ENCODE assay signal across 8 mouse cellular contexts in genomic region chr6:149141393-149142173, GRCm38 (mm10). TPM values are rescaled to one million over a fixed set of nuclear protein-coding genes. Genes with fewer than 3 reads are reported as not detected.
A peak's percentile ranks its signal among the peaks of the same experiment; 100 is the strongest.
DNase-seq lines count a peak whose midpoint lies in the region; ATAC-seq and TF ChIP-seq lines count a peak whose summit lies in the region.

No protein-coding gene starts in this region.

- 8% methylated on average over 36 of the region's 36 CpGs for WGBS in embryonic facial prominence, embryonic 10.5 days
- 4% methylated on average over 36 of the region's 36 CpGs for WGBS in intestine, postnatal 0 days
- WGBS in midbrain, embryonic 11.5 days = 7% methylated on average over 36 of the region's 36 CpGs

- H3K4me1 ChIP-seq in embryonic facial prominence, embryonic 10.5 days = peaks cover 9% of the 10 kb centered on the region; the same call in 1 of the 2 replicates
- H3K4me1 ChIP-seq in intestine, postnatal 0 days (replicated peaks; ENCODE audit: control insufficient read depth, insufficient read depth, low read length) = no peaks in the 10 kb centered on the region
- H3K4me1 ChIP-seq in midbrain, embryonic 11.5 days (ENCODE audit: control insufficient read depth, insufficient read depth, low read length) = 0 out of 2 replicates have a peak, but pooled peaks cover 2% of the 10 kb centered on the region

- peak; percentile 93 for ATAC-seq in granulocyte monocyte progenitor cell, adult 5-6 weeks (replicated peaks; ENCODE audit: poor library complexity, severe bottlenecking)
- peak; percentile 83 for ATAC-seq in intestine, postnatal 0 days
- peak; percentile 95 for ATAC-seq in midbrain, embryonic 11.5 days (ENCODE audit: low FRiP score)

- peak; percentile 93 for DNase-seq in adrenal gland, postnatal 14 days
- peak; percentile 92 for DNase-seq in embryonic facial prominence, embryonic 10.5 days (ENCODE audit: low spot score)
- peak; percentile 69 for DNase-seq in left cerebral cortex, postnatal 4 days
- peak; percentile 97 for DNase-seq in midbrain, embryonic 11.5 days (ENCODE audit: low spot score, missing footprints)
- DNase-seq in right cerebral cortex, postnatal 4 days = peak; percentile 74
- DNase-seq in yolk sac, embryonic 10.5 days (ENCODE audit: low spot score) = peak; percentile 89

- H3K27ac ChIP-seq in embryonic facial prominence, embryonic 10.5 days (replicated peaks) = peak overlapping the region; percentile 90
- H3K27ac ChIP-seq in intestine, postnatal 0 days (ENCODE audit: low read depth, low read length) = peak overlapping the region; percentile 22
- H3K27ac ChIP-seq in midbrain, embryonic 11.5 days (ENCODE audit: low read depth, low read length) = no peak overlapping the region

- H3K4me3 ChIP-seq in embryonic facial prominence, embryonic 10.5 days = peak overlapping the region; percentile 67
- peak overlapping the region; percentile 48 for H3K4me3 ChIP-seq in intestine, postnatal 0 days (ENCODE audit: low read depth, low read length)
- H3K4me3 ChIP-seq in midbrain, embryonic 11.5 days (ENCODE audit: low read depth, low read length) = peak overlapping the region; percentile 39

- intact Hi-C loops in left cerebral cortex, postnatal 4 days (cut with DNase I) = no loop called here

- no peaks in the 10 kb centered on the region for H3K27me3 ChIP-seq in embryonic facial prominence, embryonic 10.5 days (replicated peaks; ENCODE audit: low read depth, poor library complexity, severe bottlenecking)
- H3K27me3 ChIP-seq in intestine, postnatal 0 days (replicated peaks; ENCODE audit: control insufficient read depth, insufficient read depth, low read length) = no peaks in the 10 kb centered on the region
- H3K27me3 ChIP-seq in midbrain, embryonic 11.5 days (ENCODE audit: control insufficient read depth, insufficient read depth, low read length) = no peaks in the 10 kb centered on the region

- peak overlapping the region; percentile 27 for H3K9ac ChIP-seq in intestine, postnatal 0 days (ENCODE audit: low read depth, low read length)
- peak overlapping the region; percentile 70 for H3K9ac ChIP-seq in midbrain, embryonic 11.5 days (ENCODE audit: low read length)

- TF ChIP-seq CTCF in intestine, postnatal 0 days (IDR thresholded peaks at IDR 0.05; ENCODE audit: low read depth) = no peak

- peaks cover 27% of the 10 kb centered on the region for H3K36me3 ChIP-seq in embryonic facial prominence, embryonic 10.5 days (replicated peaks)
- H3K36me3 ChIP-seq in intestine, postnatal 0 days (ENCODE audit: control insufficient read depth, insufficient read depth) = no peaks in the 10 kb centered on the region
- no peaks in the 10 kb centered on the region for H3K36me3 ChIP-seq in midbrain, embryonic 11.5 days (ENCODE audit: control insufficient read depth, insufficient read depth, low read length)

- H3K4me2 ChIP-seq in intestine, postnatal 0 days (replicated peaks; ENCODE audit: low read depth) = peak overlapping the region; percentile 61
- H3K4me2 ChIP-seq in midbrain, embryonic 11.5 days = peak overlapping the region; percentile 59

- H3K9me3 ChIP-seq in embryonic facial prominence, embryonic 10.5 days = no peaks in the 10 kb centered on the region
- H3K9me3 ChIP-seq in intestine, postnatal 0 days (ENCODE audit: control insufficient read depth) = no peaks in the 10 kb centered on the region
- H3K9me3 ChIP-seq in midbrain, embryonic 11.5 days (ENCODE audit: control insufficient read depth, low read length) = no peaks in the 10 kb centered on the region

RNA-seq across cellular contexts. Expression of gene Etfbkmt, which starts 1.9 kb away (rescaled TPM):
- 32.2 and 55.5 TPM in 2 replicates for total RNA-seq in adrenal gland, postnatal 14 days (2021)
- polyA plus RNA-seq in embryonic facial prominence, embryonic 10.5 days (2016; fragmentation: Nextera tagmentation; extraction: Ambion mirVana) = 13.9 and 16.1 TPM in 2 replicates
- total RNA-seq in granulocyte monocyte progenitor cell, adult 5-6 weeks (2014; fragmentation: Nextera tagmentation) = 7.8 and 23.3 TPM in 2 replicates
- total RNA-seq in granulocyte monocyte progenitor cell, adult 5-6 weeks (2017) = 6.1 and 10.3 TPM in 2 replicates
- polyA plus RNA-seq in intestine, postnatal 0 days (2015; fragmentation: Nextera tagmentation; extraction: Ambion mirVana) = 8.3 and 11.6 TPM in 2 replicates
- total RNA-seq in left cerebral cortex, postnatal 4 days (2021) = 1 to 10 TPM; 3.7 to 4.3 TPM
- 8.0 and 8.6 TPM in 2 replicates for polyA plus RNA-seq in midbrain, embryonic 11.5 days (2014; fragmentation: Nextera tagmentation; extraction: Ambion mirVana)

RNA-seq across cellular contexts. Expression of gene Gm10203, which starts 11.6 kb away (rescaled TPM):
- total RNA-seq in adrenal gland, postnatal 14 days (2021) = not detected in 2 replicates
- not detected in 2 replicates for polyA plus RNA-seq in embryonic facial prominence, embryonic 10.5 days (2016; fragmentation: Nextera tagmentation; extraction: Ambion mirVana)
- total RNA-seq in granulocyte monocyte progenitor cell, adult 5-6 weeks (2014; fragmentation: Nextera tagmentation) = not detected in 2 replicates
- total RNA-seq in granulocyte monocyte progenitor cell, adult 5-6 weeks (2017) = not detected in 2 replicates
- not detected in 2 replicates for polyA plus RNA-seq in intestine, postnatal 0 days (2015; fragmentation: Nextera tagmentation; extraction: Ambion mirVana)
- total RNA-seq in left cerebral cortex, postnatal 4 days (2021) = not detected
- polyA plus RNA-seq in midbrain, embryonic 11.5 days (2014; fragmentation: Nextera tagmentation; extraction: Ambion mirVana) = not detected in 2 replicates

RNA-seq across cellular contexts. Expression of gene Dennd5b, which starts 40.1 kb away (rescaled TPM):
- total RNA-seq in adrenal gland, postnatal 14 days (2021) = 16.3 and 20.1 TPM in 2 replicates
- polyA plus RNA-seq in embryonic facial prominence, embryonic 10.5 days (2016; fragmentation: Nextera tagmentation; extraction: Ambion mirVana) = 10.8 and 11.0 TPM in 2 replicates
- total RNA-seq in granulocyte monocyte progenitor cell, adult 5-6 weeks (2014; fragmentation: Nextera tagmentation) = 2.0 and 4.0 TPM in 2 replicates
- 0.67 and 0.95 TPM in 2 replicates for total RNA-seq in granulocyte monocyte progenitor cell, adult 5-6 weeks (2017)
- 9.6 and 12.7 TPM in 2 replicates for polyA plus RNA-seq in intestine, postnatal 0 days (2015; fragmentation: Nextera tagmentation; extraction: Ambion mirVana)
- total RNA-seq in left cerebral cortex, postnatal 4 days (2021) = 10 to 100 TPM; 43.8 to 46.8 TPM
- 17.0 and 17.7 TPM in 2 replicates for polyA plus RNA-seq in midbrain, embryonic 11.5 days (2014; fragmentation: Nextera tagmentation; extraction: Ambion mirVana)

RNA-seq across cellular contexts. Expression of gene Amn1, which starts 46.9 kb away (rescaled TPM):
- 20.3 and 35.6 TPM in 2 replicates for total RNA-seq in adrenal gland, postnatal 14 days (2021)
- 40.2 and 45.1 TPM in 2 replicates for polyA plus RNA-seq in embryonic facial prominence, embryonic 10.5 days (2016; fragmentation: Nextera tagmentation; extraction: Ambion mirVana)
- 5.3 and 10.1 TPM in 2 replicates for total RNA-seq in granulocyte monocyte progenitor cell, adult 5-6 weeks (2014; fragmentation: Nextera tagmentation)
- total RNA-seq in granulocyte monocyte progenitor cell, adult 5-6 weeks (2017) = 6.1 and 8.7 TPM in 2 replicates
- polyA plus RNA-seq in intestine, postnatal 0 days (2015; fragmentation: Nextera tagmentation; extraction: Ambion mirVana) = 17.4 and 20.5 TPM in 2 replicates
- total RNA-seq in left cerebral cortex, postnatal 4 days (2021) = 10 to 100 TPM; 49.2 to 51.6 TPM
- 61.8 and 66.5 TPM in 2 replicates for polyA plus RNA-seq in midbrain, embryonic 11.5 days (2014; fragmentation: Nextera tagmentation; extraction: Ambion mirVana)
